Mouse (Mus musculus): ENCODE results near the gene Prkcq. TPM values are rescaled to one million over a fixed set of nuclear protein-coding genes. Genes with fewer than 3 reads are reported as not detected.
A peak's percentile ranks its signal among the peaks of the same experiment; 100 is the strongest.

The Prkcq gene
- 1 to 10 TPM; 6.8 to 7.5 TPM for total RNA-seq (2021)
- long read RNA-seq, experiment 1, transcript Prkcq-201 (18 exons, 3,583 nt), result major isoform, 18 of 19 reads
- long read RNA-seq, experiment 1, partial matches to known transcripts, result 1 of 19 reads
- long read RNA-seq, experiment 1, other reads (novel, unspliced or antisense), result 0 of 19 reads
- long read RNA-seq, experiment 2, transcript Prkcq-201 (18 exons, 3,583 nt), result major isoform, 12 of 14 reads
- long read RNA-seq, experiment 2, partial matches to known transcripts, result 0 of 14 reads
- long read RNA-seq, experiment 2, other reads (novel, unspliced or antisense), result 2 of 14 reads

GRCm38 (mm10) chr2:11171754-11172501, at the start of gene Prkcq:
Gene Prkcq (plus strand): TSS chr2:11172108.
- H3K27ac ChIP-seq, result peak within 1 kb of the TSS; percentile 44
- peak within 1 kb of the TSS; percentile 52 for H3K4me3 ChIP-seq
- intact Hi-C loops (cut with DNase I), result loop anchor here (5.0 kb wide), 2 partner anchors 60 to 80 kb away; no protein-coding TSS in a partner anchor
- TF ChIP-seq CTCF (IDR thresholded peaks at IDR 0.05), result peak; percentile 19
- peak; percentile 38 to 50 for DNase-seq (ENCODE audit: extremely low spot score in 1 of 2, low spot score in 2 of 2)

- intact Hi-C loops (cut with DNase I), result no loop called here
- TF ChIP-seq CTCF (IDR thresholded peaks at IDR 0.05), result no peak
Measured at GRCm38 (mm10) chr2:11130881-11131280, 41.0 kb upstream of the Prkcq start.

GRCm38 (mm10) chr2:11135718-11136117, 36.2 kb upstream of the Prkcq start:
- H3K4me3 ChIP-seq, result no peak overlapping the region
- intact Hi-C loops (cut with DNase I), result no loop called here

More at GRCm38 (mm10) chr2:11130881-11131280, 41.0 kb upstream of the Prkcq start:
- Histone ChIP-seq H3K4me3 (no peak overlapping the region), H3K27ac (no peak overlapping the region)
- DNase-seq (ENCODE audit: extremely low spot score in 1 of 2, low spot score in 2 of 2), result no peak

GRCm38 (mm10) chr2:11138076-11138475, 33.8 kb upstream of the Prkcq start:
- DNase-seq (ENCODE audit: extremely low spot score in 1 of 2, low spot score in 2 of 2), result no peak
- intact Hi-C loops (cut with DNase I), result no loop called here
- TF ChIP-seq CTCF (IDR thresholded peaks at IDR 0.05), result no peak
- no peak overlapping the region for H3K27ac ChIP-seq
- no peak overlapping the region for H3K4me3 ChIP-seq

More at GRCm38 (mm10) chr2:11135718-11136117, 36.2 kb upstream of the Prkcq start:
- DNase-seq (ENCODE audit: extremely low spot score in 1 of 2, low spot score in 2 of 2), result no peak
- no peak overlapping the region for H3K27ac ChIP-seq
- no peak for TF ChIP-seq CTCF (IDR thresholded peaks at IDR 0.05)

GRCm38 (mm10) chr2:11139518-11140152, 32.3 kb upstream of the Prkcq start:
- no peak for DNase-seq (ENCODE audit: extremely low spot score in 1 of 2, low spot score in 2 of 2)
- no peak for TF ChIP-seq CTCF (IDR thresholded peaks at IDR 0.05)
- intact Hi-C loops (cut with DNase I), result no loop called here
- no peak overlapping the region for H3K4me3 ChIP-seq
- H3K27ac ChIP-seq, result no peak overlapping the region

- Histone ChIP-seq H3K27ac (no peak overlapping the region), H3K4me3 (no peak overlapping the region)
- DNase-seq (ENCODE audit: extremely low spot score in 1 of 2, low spot score in 2 of 2), result no peak
- intact Hi-C loops (cut with DNase I), result no loop called here
- no peak for TF ChIP-seq CTCF (IDR thresholded peaks at IDR 0.05)
Measured at GRCm38 (mm10) chr2:11140385-11140784, 31.5 kb upstream of the Prkcq start.

- no peak for DNase-seq (ENCODE audit: extremely low spot score in 1 of 2, low spot score in 2 of 2)
- intact Hi-C loops (cut with DNase I), result no loop called here
- no peak for TF ChIP-seq CTCF (IDR thresholded peaks at IDR 0.05)
- Histone ChIP-seq H3K4me3 (no peak overlapping the region), H3K27ac (no peak overlapping the region)
Measured at GRCm38 (mm10) chr2:11149091-11149490, 22.8 kb upstream of the Prkcq start.

GRCm38 (mm10) chr2:11150975-11151374, 20.9 kb upstream of the Prkcq start:
- Histone ChIP-seq H3K27ac (no peak overlapping the region), H3K4me3 (no peak overlapping the region)
- intact Hi-C loops (cut with DNase I), result no loop called here
- DNase-seq (ENCODE audit: extremely low spot score in 1 of 2, low spot score in 2 of 2), result no peak
- TF ChIP-seq CTCF (IDR thresholded peaks at IDR 0.05), result no peak

GRCm38 (mm10) chr2:11151655-11152323, 20.1 kb upstream of the Prkcq start:
- Histone ChIP-seq H3K4me3 (no peak overlapping the region), H3K27ac (no peak overlapping the region)
- DNase-seq (ENCODE audit: extremely low spot score in 1 of 2, low spot score in 2 of 2), result no peak
- intact Hi-C loops (cut with DNase I), result no loop called here
- TF ChIP-seq CTCF (IDR thresholded peaks at IDR 0.05), result no peak

- TF ChIP-seq CTCF (IDR thresholded peaks at IDR 0.05), result no peak
- intact Hi-C loops (cut with DNase I), result no loop called here
- Histone ChIP-seq H3K4me3 (no peak overlapping the region), H3K27ac (no peak overlapping the region)
- DNase-seq (ENCODE audit: extremely low spot score in 1 of 2, low spot score in 2 of 2), result no peak
Measured at GRCm38 (mm10) chr2:11159641-11160040, 12.3 kb upstream of the Prkcq start.

- TF ChIP-seq CTCF (IDR thresholded peaks at IDR 0.05), result no peak
- intact Hi-C loops (cut with DNase I), result no loop called here
- Histone ChIP-seq H3K27ac (no peak overlapping the region), H3K4me3 (no peak overlapping the region)
- no peak for DNase-seq (ENCODE audit: extremely low spot score in 1 of 2, low spot score in 2 of 2)
Measured at GRCm38 (mm10) chr2:11160696-11161095, 11.2 kb upstream of the Prkcq start.

All from left cerebral cortex, adult 2 months (tissue).